Mouse (Mus musculus) kidney, postnatal 4 days (tissue): Measurements from ENCODE around the gene Rtp2.

Experiments used
- DNase-seq, 2 experiments: peaks; one replicate each; pipeline ENCODE4 v3.0.0; 2021; ENCODE audit warnings: mixed read lengths in 2 of 2

The Rtp2 gene

DNA sequence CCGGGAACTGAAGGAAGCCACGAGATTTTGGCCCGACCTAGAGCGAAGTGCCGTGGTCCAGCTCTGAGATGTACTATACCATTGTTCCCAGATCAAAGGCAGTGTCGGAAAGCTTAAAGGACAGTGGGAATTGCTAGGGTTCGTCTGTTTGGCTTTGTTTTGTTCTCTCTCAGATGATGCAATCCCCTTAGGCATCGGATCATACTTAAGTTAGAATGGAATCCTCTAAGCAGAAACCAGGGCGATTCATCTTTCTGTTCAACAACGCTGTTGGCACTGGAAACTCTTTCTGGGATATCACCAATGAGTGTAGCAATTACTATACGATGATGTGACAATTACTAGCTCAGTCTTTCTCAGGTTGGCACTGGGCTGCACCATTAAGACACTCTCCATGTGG, at the start of gene Rtp2:
TSS of gene Rtp2 (minus strand) at position 101 of the 400 bp plus-strand sequence.
- no peak for DNase-seq

DNA sequence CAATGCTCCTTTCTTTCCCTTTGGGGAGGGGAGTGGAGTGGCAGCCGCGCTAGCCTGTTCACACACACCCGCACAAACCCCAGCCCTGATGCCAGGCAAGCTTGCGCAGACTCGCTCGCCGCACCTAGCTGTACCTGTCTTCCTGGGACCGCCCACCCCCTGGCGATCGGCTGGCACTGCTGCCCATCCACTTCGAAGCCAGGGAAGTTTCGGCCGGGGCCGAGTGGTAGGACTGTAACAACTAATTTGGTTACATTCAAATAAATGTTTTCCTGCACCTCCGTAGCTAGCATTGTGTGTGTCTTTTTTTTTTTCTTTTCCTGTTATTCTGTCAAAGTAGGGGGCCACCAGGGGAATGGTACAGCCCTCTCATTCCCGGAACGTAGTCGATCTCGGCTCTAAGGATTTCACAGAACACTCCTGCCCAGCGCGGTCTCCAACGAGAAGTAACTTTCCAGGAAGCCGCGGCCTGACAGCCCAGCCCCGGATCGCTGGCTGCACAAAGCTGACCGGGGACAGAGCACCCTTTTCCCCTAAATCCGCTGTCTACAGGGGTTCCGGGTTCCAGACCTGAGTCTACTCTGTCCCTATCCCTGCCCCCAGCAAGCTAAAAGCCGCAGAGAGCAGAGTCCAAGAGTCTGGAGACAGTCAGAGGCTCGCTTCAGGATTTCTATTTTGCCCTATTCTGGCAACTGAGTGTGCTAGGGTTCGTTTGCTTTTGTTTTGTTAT, 49.0 kb upstream of the Rtp2 start:
- peak; percentile 58 to 67 for DNase-seq

DNA sequence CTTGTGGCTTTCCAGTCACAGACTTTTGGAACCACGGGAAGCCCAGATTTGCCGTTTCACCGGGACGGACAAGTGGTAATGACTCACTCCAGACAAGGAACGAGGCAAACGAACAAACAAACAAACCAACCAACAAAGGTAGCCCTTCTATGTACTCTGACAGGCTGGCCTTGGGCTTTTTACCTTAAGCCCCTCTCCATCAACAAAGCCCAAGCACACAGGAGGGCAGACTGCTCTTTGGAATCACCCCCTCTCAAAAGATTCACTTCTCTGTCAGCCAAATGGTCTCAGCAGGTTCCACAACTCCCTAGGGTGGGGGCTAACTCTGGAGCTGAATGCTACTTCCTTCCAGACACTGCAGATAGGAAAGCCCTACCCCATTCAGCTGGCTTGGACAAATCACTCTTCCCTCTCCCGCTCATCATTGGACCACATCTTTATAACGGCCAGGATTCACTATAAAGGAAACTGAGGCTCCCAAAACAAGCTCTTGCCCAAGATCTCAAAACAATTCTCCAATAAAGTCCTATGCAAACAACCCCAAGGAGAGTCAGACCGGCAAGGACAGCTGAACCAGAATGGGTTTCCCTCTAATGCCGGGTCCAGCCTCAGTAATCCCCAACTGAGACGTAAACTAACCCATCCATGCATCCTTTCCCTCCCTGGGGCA, 48.1 kb upstream of the Rtp2 start:
- DNase-seq = no peak

- no peak for DNase-seq
Measured at GRCm38 (mm10) chr16:23979446-23979845, 47.3 kb upstream of the Rtp2 start.

GRCm38 (mm10) chr16:23978495-23978894, 46.3 kb upstream of the Rtp2 start:
- no peak for DNase-seq

- DNase-seq = no peak
Measured at GRCm38 (mm10) chr16:23977732-23978131, 45.5 kb upstream of the Rtp2 start.

GRCm38 (mm10) chr16:23976196-23976595, 44.0 kb upstream of the Rtp2 start:
- no peak for DNase-seq

DNA sequence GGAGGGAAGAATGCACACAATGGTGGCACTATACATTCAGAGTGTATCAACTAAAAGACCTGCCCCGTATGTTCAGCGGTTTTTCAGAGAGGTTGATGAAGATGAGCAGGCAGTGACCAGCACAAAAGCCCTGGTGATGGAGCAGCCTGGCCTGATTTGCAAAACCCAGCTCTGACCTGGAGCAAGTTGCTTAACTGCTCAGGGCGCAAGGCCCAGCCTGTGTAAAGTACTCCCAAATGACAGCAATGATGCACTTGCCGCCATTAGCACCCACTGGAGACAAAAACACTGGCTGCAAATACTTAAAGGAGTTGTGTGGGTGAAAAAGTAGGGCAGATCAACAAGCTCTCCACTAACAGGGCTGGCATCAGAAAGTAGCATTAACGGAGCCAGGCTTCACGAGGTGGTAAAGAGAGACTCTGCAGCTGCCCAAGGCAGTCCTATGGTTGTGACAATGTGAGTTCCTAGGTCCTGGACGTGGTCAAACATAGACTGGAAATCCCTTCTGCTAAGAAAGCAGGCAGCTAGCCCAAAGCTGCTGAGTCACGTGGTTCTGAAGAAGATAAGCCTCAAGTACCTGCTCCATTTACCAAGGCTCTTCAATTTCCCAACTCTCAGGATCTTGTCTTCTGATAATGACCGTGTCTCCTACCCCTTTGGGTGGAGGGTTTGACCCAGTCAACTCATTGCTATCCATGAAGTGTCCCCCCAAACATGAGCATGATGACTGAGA, 41.6 kb upstream of the Rtp2 start:
- DNase-seq = no peak

DNA sequence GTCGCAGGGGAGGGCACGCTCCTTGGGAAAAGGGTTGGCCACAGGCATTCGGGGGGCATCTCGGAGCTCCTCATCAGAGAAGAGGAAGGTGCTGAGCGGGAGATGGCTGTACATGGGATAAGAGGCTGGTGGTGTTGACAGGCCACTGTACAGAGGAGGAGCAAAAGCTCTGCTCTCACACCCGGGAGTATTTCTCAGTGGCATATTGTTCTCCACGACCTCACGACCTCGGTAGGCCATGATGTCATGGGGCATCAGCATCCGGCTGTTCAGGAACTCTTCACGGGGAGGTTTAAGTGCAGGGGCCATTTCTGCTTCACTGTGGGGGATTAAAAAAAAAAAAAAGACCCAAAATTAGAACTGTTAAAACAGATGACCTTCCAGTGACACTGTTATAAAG, 40.7 kb upstream of the Rtp2 start:
- DNase-seq = no peak

DNA sequence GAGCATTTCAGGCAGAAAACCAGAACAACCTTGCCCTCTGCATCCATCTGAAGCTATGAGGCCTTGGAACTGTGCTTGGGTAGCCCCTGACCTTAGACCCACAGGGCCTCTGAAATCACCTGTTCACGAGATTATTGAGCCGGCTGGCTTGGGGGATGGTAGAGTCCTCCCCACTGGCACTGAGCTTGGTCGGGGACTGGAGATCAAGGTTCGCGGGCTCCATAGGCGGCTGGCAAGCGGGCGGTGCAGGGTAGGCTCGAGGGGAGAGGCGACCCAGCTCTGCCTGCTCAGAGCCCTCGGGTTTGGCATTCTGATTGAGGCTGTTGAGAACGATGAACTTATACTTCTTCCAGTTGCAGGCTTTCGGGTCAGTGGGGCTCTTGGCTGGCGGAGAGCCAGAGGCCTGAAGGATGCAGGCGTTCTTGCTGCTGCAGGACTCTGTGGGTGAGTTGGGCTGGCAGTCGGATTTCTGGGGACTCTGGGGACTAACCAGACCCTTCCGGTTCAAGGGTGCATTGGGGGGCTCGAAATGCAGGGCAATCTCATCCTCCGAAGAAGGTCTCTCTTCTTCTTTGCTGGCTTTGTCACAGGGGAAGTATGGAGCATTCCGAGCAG, 40.0 kb upstream of the Rtp2 start:
- peak in 1 of 2 experiments; percentile 33 for DNase-seq

DNA sequence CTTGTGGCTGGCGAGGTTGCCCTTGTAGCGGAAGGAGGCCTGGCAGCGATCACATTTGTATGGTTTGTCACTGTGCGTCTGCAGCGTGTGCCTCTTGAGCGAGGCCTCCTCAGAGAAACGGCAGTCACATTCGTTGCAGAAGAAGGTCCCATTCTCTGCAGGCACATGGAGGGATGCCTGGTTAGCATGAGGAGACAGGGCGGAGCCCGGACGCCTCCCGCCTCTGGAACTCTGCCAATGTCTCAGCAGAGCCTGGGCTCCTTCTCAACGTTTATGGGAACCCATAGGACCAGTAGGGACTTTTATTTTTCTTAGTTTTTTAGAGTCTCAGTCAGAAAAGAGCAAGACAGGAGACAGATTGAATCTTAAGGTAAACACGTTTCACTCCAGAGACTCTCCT, 37.7 kb upstream of the Rtp2 start:
- peak; percentile 48 to 59 for DNase-seq

GRCm38 (mm10) chr16:23968888-23969287, 36.7 kb upstream of the Rtp2 start:
- no peak for DNase-seq

DNA sequence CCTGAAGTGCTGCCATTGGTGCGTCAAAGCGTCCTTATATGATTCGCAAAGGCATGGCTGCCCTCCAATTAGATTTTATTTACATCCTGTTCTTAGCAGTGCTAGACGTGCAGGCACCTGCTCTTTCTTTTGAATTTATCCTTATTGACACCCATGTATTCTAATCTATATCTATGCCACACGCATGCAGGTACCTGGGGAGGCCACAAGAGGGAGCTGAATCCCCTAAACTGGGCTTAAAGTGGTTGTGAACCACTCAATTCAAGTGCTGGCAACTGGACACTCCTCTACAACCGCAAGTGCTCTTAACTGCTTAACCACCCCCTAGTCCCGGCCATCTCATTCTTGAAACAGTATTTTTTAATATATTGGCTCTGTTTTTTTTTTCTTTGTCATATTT, 35.1 kb upstream of the Rtp2 start:
- DNase-seq = no peak

GRCm38 (mm10) chr16:23966066-23966465, 33.9 kb upstream of the Rtp2 start:
- DNase-seq = no peak

DNA sequence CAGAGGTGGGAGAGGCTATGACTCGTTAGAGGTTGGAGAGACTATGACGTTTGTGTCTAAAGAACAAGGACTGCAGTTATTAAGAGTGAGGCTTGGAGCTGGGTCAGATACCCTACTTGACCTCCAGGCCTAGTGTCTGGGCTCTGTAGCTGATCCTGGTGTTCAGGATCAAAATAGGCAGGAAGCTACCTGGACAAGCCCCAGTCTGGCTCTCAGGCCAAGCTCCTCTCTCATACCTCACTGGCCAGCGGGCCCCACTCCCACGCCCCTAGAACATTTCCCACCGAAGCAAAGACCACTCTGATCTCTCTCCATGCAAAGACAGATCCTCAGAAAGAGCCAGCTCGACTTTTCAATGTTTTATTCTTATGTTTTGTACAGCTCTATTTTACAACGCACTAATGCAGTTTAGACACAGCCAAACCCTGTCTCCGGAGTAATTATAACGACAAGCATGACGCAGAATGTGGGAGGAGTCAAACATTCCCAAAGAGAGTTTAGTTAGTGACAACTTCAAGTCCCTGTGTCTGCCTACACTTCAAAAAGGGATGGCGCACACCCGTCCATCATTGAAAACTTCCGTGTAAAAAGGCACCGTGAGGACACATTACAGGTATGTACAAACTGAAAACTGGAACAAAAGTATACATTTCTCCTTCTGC, 32.6 kb upstream of the Rtp2 start:
- no peak for DNase-seq

GRCm38 (mm10) chr16:23963896-23964668, 31.9 kb upstream of the Rtp2 start:
- DNase-seq = no peak

GRCm38 (mm10) chr16:23962401-23962800, 30.2 kb upstream of the Rtp2 start:
- no peak for DNase-seq

GRCm38 (mm10) chr16:23958938-23959337, 26.7 kb upstream of the Rtp2 start:
- DNase-seq = no peak

GRCm38 (mm10) chr16:23953959-23954260, 21.7 kb upstream of the Rtp2 start:
- no peak for DNase-seq

- peak; percentile 69 to 71 for DNase-seq
Measured at GRCm38 (mm10) chr16:23953189-23953958, 21.2 kb upstream of the Rtp2 start.

DNA sequence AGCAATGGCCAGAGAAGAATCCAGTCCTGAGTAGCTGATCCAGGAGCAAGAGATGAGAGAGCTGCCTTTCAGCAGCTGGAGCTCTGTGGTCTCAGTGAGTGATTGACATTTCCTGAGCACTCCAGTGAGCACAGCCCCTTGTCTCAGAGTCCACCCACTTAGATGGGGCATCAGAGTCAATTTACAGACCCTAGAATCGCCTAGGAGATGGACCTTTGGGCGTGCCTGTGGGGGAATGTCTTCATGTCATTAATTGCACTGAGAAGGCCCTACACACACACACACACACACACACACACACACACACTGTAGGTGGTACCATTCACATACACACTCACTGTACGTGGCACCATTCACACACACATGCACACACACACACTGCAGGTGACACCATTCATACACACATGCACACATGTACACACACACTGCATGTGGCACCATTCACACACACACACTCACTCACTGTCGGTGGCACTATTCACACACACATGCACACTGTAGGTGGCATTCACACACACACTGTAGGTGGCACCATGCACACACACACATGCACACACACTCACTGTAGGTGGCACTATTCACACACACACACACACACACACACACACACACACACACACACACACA, 20.0 kb upstream of the Rtp2 start:
- no peak for DNase-seq
